ENCODE assay signal across 14 mouse cellular contexts in genomic region chr7:92322342-92323069, GRCm38 (mm10).
A peak's percentile ranks its signal among the peaks of the same experiment; 100 is the strongest.
DNase-seq lines count a peak whose midpoint lies in the region; ATAC-seq and TF ChIP-seq lines count a peak whose summit lies in the region.
"Had no signal": no experiment of that assay in that cellular context is flagged by ENCODE, and none has a peak within 500 bp of the region (broad histone marks: within the 10 kb centered on the region; RNA-seq: fewer than 3 reads in every experiment).

No protein-coding gene starts in this region.

- H3K27me3 ChIP-seq in hindbrain, embryonic 11.5 days (ENCODE audit: control insufficient read depth, insufficient read depth, low read length) = no peaks in the 10 kb centered on the region
- no peaks in the 10 kb centered on the region for H3K27me3 ChIP-seq in hindbrain, embryonic 10.5 days (ENCODE audit: insufficient read depth, poor library complexity, severe bottlenecking)
- H3K27me3 ChIP-seq in midbrain, postnatal 0 days (ENCODE audit: insufficient read depth, low read length) = no peaks in the 10 kb centered on the region
- H3K27me3 ChIP-seq in midbrain, embryonic 10.5 days (ENCODE audit: low read depth, poor library complexity, severe bottlenecking) = no peaks in the 10 kb centered on the region
- H3K27me3 ChIP-seq in hindbrain, embryonic 15.5 days = no peaks in the 10 kb centered on the region
- no peaks in the 10 kb centered on the region for H3K27me3 ChIP-seq in liver, embryonic 11.5 days (replicated peaks; ENCODE audit: control insufficient read depth, insufficient read depth, low read length)

- H3K4me2 ChIP-seq in hindbrain, embryonic 11.5 days (replicated peaks; ENCODE audit: low read depth, low read length) = no peak overlapping the region; the same call in 1 of the 2 replicates
- H3K4me2 ChIP-seq in midbrain, postnatal 0 days (ENCODE audit: low read depth, low read length, poor library complexity, severe bottlenecking) = no peak overlapping the region
- H3K4me2 ChIP-seq in hindbrain, embryonic 15.5 days = no peak overlapping the region
- H3K4me2 ChIP-seq in liver, embryonic 11.5 days = no peak overlapping the region

- no peaks in the 10 kb centered on the region; the same call in 1 of the 2 replicates for H3K4me1 ChIP-seq in hindbrain, embryonic 11.5 days (replicated peaks; ENCODE audit: control insufficient read depth, insufficient read depth, low read length)
- H3K4me1 ChIP-seq in hindbrain, embryonic 10.5 days (replicated peaks) = peaks cover 10% of the 10 kb centered on the region; the same call in 1 of the 2 replicates
- H3K4me1 ChIP-seq in midbrain, postnatal 0 days (ENCODE audit: insufficient read depth, low read length) = no peaks in the 10 kb centered on the region
- H3K4me1 ChIP-seq in midbrain, embryonic 10.5 days = 0 out of 2 replicates have a peak, but pooled peaks cover 3% of the 10 kb centered on the region
- H3K4me1 ChIP-seq in hindbrain, embryonic 15.5 days (replicated peaks) = peaks cover 12% of the 10 kb centered on the region
- no peaks in the 10 kb centered on the region for H3K4me1 ChIP-seq in liver, embryonic 11.5 days (replicated peaks; ENCODE audit: control insufficient read depth, insufficient read depth, low read length)

- H3K27ac ChIP-seq in hindbrain, embryonic 11.5 days (ENCODE audit: low read depth, low read length) = no peak overlapping the region
- H3K27ac ChIP-seq in hindbrain, embryonic 10.5 days = no peak overlapping the region
- no peak overlapping the region for H3K27ac ChIP-seq in midbrain, postnatal 0 days (ENCODE audit: low read depth, low read length)
- H3K27ac ChIP-seq in midbrain, embryonic 10.5 days (replicated peaks) = no peak overlapping the region
- H3K27ac ChIP-seq in hindbrain, embryonic 15.5 days (replicated peaks) = peak overlapping the region; percentile 6; the same call in 1 of the 2 replicates
- H3K27ac ChIP-seq in liver, embryonic 11.5 days (ENCODE audit: low read depth, low read length) = no peak overlapping the region
- H3K27ac ChIP-seq: kidney, postnatal 0 days had no signal

- H3K9me3 ChIP-seq in hindbrain, embryonic 11.5 days (ENCODE audit: control insufficient read depth, low read length) = no peaks in the 10 kb centered on the region
- no peaks in the 10 kb centered on the region for H3K9me3 ChIP-seq in hindbrain, embryonic 10.5 days
- no peaks in the 10 kb centered on the region for H3K9me3 ChIP-seq in midbrain, postnatal 0 days (ENCODE audit: low read length)
- no peaks in the 10 kb centered on the region for H3K9me3 ChIP-seq in midbrain, embryonic 10.5 days (replicated peaks)
- H3K9me3 ChIP-seq in hindbrain, embryonic 15.5 days = no peaks in the 10 kb centered on the region
- no peaks in the 10 kb centered on the region for H3K9me3 ChIP-seq in liver, embryonic 11.5 days (ENCODE audit: control insufficient read depth, low read length)

- H3K36me3 ChIP-seq in hindbrain, embryonic 11.5 days (ENCODE audit: control insufficient read depth, insufficient read depth, low read length) = no peaks in the 10 kb centered on the region
- no peaks in the 10 kb centered on the region for H3K36me3 ChIP-seq in hindbrain, embryonic 10.5 days
- H3K36me3 ChIP-seq in midbrain, postnatal 0 days (ENCODE audit: insufficient read depth, low read length) = no peaks in the 10 kb centered on the region
- no peaks in the 10 kb centered on the region for H3K36me3 ChIP-seq in midbrain, embryonic 10.5 days
- no peaks in the 10 kb centered on the region for H3K36me3 ChIP-seq in hindbrain, embryonic 15.5 days
- H3K36me3 ChIP-seq in liver, embryonic 11.5 days (ENCODE audit: control insufficient read depth, insufficient read depth, low read length) = no peaks in the 10 kb centered on the region

- no peak overlapping the region for H3K9ac ChIP-seq in hindbrain, embryonic 11.5 days (ENCODE audit: low read depth, low read length)
- H3K9ac ChIP-seq in midbrain, postnatal 0 days (replicated peaks; ENCODE audit: low read length, poor library complexity, severe bottlenecking) = no peak overlapping the region
- H3K9ac ChIP-seq in hindbrain, embryonic 15.5 days = no peak overlapping the region
- no peak overlapping the region for H3K9ac ChIP-seq in liver, embryonic 11.5 days (ENCODE audit: low read depth, low read length)

- TF ChIP-seq CTCF in midbrain, postnatal 0 days (IDR thresholded peaks at IDR 0.05) = no peak

- no peak for DNase-seq in hindbrain, embryonic 11.5 days (ENCODE audit: low spot score)
- DNase-seq in hindbrain, embryonic 10.5 days (ENCODE audit: low spot score) = no peak
- DNase-seq in midbrain, postnatal 0 days (ENCODE audit: low spot score) = peak; percentile 37
- DNase-seq in midbrain, embryonic 10.5 days (ENCODE audit: low spot score) = no peak
- no peak for DNase-seq in spleen, postnatal 36 days (ENCODE audit: low spot score in 2 of 2)
- DNase-seq in liver, embryonic 11.5 days (ENCODE audit: low spot score) = no peak
- DNase-seq: adrenal gland, postnatal 25 days; cerebellum, adult 9-10 months; heart, postnatal 10 days; liver had no signal

- H3K4me3 ChIP-seq in hindbrain, embryonic 11.5 days (ENCODE audit: low read depth, low read length) = no peak overlapping the region
- H3K4me3 ChIP-seq in hindbrain, embryonic 10.5 days = no peak overlapping the region
- no peak overlapping the region for H3K4me3 ChIP-seq in midbrain, postnatal 0 days (ENCODE audit: low read depth, low read length)
- H3K4me3 ChIP-seq in midbrain, embryonic 10.5 days = no peak overlapping the region
- no peak overlapping the region for H3K4me3 ChIP-seq in hindbrain, embryonic 15.5 days
- H3K4me3 ChIP-seq in liver, embryonic 11.5 days (ENCODE audit: low read depth, low read length) = no peak overlapping the region

- WGBS in hindbrain, embryonic 11.5 days = 41% methylated on average over 13 of the region's 13 CpGs
- WGBS in hindbrain, embryonic 10.5 days = 61% methylated on average over 13 of the region's 13 CpGs
- WGBS in midbrain, postnatal 0 days = 42% methylated on average over 13 of the region's 13 CpGs
- 81% methylated on average over 13 of the region's 13 CpGs for WGBS in midbrain, embryonic 10.5 days
- WGBS in hindbrain, embryonic 15.5 days = 20% methylated on average over 13 of the region's 13 CpGs
- WGBS in liver, embryonic 11.5 days = 71% methylated on average over 13 of the region's 13 CpGs

- ATAC-seq in hindbrain, embryonic 11.5 days (ENCODE audit: low FRiP score) = peak; percentile 62; the same call in 1 of the 2 replicates
- no peak for ATAC-seq in midbrain, postnatal 0 days (ENCODE audit: low FRiP score)
- 0 out of 2 replicates have a peak, but pooled peaks have one; percentile 37 for ATAC-seq in hindbrain, embryonic 15.5 days (ENCODE audit: low FRiP score, low read depth)
- no peak for ATAC-seq in liver, embryonic 11.5 days (replicated peaks; ENCODE audit: low FRiP score)
- ATAC-seq: forebrain, embryonic 16.5 days; intestine, postnatal 0 days had no signal

Comparison
In these comparisons a context has a peak if more than half of its experiments do, and no peak if none do; other contexts are left out.
1. ATAC-seq: peak in hindbrain, embryonic 11.5 days (single experiment) and hindbrain, embryonic 15.5 days (single experiment); none in midbrain, postnatal 0 days (single experiment) and liver, embryonic 11.5 days (single experiment).